Mouse (Mus musculus): Measurements from ENCODE around the gene Creb3l1. TPM values are rescaled to one million over a fixed set of nuclear protein-coding genes. Genes with fewer than 3 reads are reported as not detected.

Gene Creb3l1
- polyA plus RNA-seq, 2 experiments = 0.66 to 0.84 TPM

DNA sequence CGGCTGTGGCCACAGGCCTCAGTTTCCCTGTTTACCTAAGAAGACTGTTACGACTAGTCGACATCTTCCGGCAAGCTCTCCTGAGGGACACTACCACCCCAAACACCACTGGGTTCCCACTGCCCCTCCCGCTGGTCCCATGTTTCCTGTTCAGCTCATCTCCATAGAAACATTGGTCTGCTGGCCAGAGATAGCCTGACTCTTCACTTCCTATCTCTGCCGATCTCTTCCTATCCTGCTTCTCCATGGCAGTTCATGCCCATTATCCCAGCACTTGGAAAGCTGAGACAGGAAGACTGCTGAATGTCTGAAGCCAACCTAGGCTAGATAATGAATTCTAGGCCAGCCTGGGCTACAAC lies 76.2 kb downstream of the Creb3l1 start:
- H3K4me3 ChIP-seq (ENCODE audit: insufficient read depth in 1 of 2, low read depth in 2 of 2, low read length in 2 of 2) = peak overlapping the region; percentile 45 to 48
- peak overlapping the region; percentile 68 for H3K4me2 ChIP-seq (ENCODE audit: low read depth)
- H3K27me3 ChIP-seq (ENCODE audit: control insufficient read depth, insufficient read depth, low read length) = no peaks in the 10 kb centered on the region
- ATAC-seq (ENCODE audit: insufficient read depth) (peak; percentile 57), DNase-seq (ENCODE audit: low read depth in 3 of 3, low spot score in 3 of 3) (peak; percentile 63 to 70 (median 64))
- H3K4me1 ChIP-seq (replicated peaks; ENCODE audit: control insufficient read depth in 2 of 2, insufficient read depth in 2 of 2, low read length in 1 of 2) = peaks cover 47 to 55% of the 10 kb centered on the region in 2 experiments
- peaks cover 8% of the 10 kb centered on the region for H3K36me3 ChIP-seq (replicated peaks; ENCODE audit: control insufficient read depth, insufficient read depth, low read depth)
- TF ChIP-seq EP300 (IDR thresholded peaks at IDR 0.05; ENCODE audit: low read depth) = peak; percentile 70
- no peak for TF ChIP-seq CTCF (IDR thresholded peaks at IDR 0.05; ENCODE audit: low read depth)
- 5% methylated on average over 6 of the region's 6 CpGs for WGBS (ENCODE audit: insufficient replicate concordance)
- H3K9ac ChIP-seq (replicated peaks) = peak overlapping the region; percentile 63
- no peaks in the 10 kb centered on the region for H3K9me3 ChIP-seq (ENCODE audit: control insufficient read depth, low read length)
- H3K27ac ChIP-seq = peak overlapping the region; percentile 74

GRCm38 (mm10) chr2:91947397-91948150 lies 76.7 kb downstream of the Creb3l1 start:
- no peak for TF ChIP-seq EP300 (IDR thresholded peaks at IDR 0.05; ENCODE audit: low read depth)
- TF ChIP-seq CTCF (IDR thresholded peaks at IDR 0.05; ENCODE audit: low read depth) = 0 out of 2 replicates have a peak, but pooled peaks have one; percentile 20
- WGBS (ENCODE audit: insufficient replicate concordance) = 15% methylated on average over 11 of the region's 11 CpGs
- Histone ChIP-seq H3K9me3 (ENCODE audit: control insufficient read depth, low read length) (no peaks in the 10 kb centered on the region), H3K27me3 (ENCODE audit: control insufficient read depth, insufficient read depth, low read length) (no peaks in the 10 kb centered on the region), H3K4me3 (ENCODE audit: insufficient read depth in 1 of 2, low read depth in 2 of 2, low read length in 2 of 2) (peak overlapping the region; percentile 45 to 48), H3K4me1 (replicated peaks; ENCODE audit: control insufficient read depth in 2 of 2, insufficient read depth in 2 of 2, low read length in 1 of 2) (peaks cover 47 to 55% of the 10 kb centered on the region in 2 experiments), H3K9ac (replicated peaks) (peak overlapping the region; percentile 63), H3K36me3 (replicated peaks; ENCODE audit: control insufficient read depth, insufficient read depth, low read depth) (peaks cover 11% of the 10 kb centered on the region), H3K4me2 (ENCODE audit: low read depth) (peak overlapping the region; percentile 68), H3K27ac (peak overlapping the region; percentile 74)
- DNase-seq (ENCODE audit: low read depth in 3 of 3, low spot score in 3 of 3) (peak in 2 of 3 experiments; percentile 51 to 60), ATAC-seq (ENCODE audit: insufficient read depth) (peak; percentile 53)

DNA sequence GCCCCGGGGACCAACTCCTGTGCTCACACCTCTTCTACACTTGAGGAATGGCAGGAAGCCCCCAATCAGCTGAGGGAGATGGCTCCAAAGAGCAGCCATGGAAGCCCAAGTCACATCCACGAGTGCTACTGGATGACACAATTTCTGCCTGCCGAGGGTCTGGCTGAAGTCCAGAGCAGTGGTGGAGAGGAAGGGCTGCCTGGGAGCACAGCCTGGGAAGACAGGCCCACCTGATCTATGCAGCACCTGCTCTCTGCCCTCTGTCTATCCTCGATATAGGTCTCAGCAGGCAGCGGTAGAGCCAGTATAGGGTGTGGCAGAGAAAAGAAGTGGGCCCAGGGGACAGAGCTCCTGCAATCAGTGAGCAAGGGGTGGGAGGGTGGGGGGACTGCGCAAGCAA lies 77.5 kb downstream of the Creb3l1 start:
- H3K9ac ChIP-seq (replicated peaks) = peak overlapping the region; percentile 63
- TF ChIP-seq EP300 (IDR thresholded peaks at IDR 0.05; ENCODE audit: low read depth) (no peak), CTCF (IDR thresholded peaks at IDR 0.05; ENCODE audit: low read depth) (no peak)
- no peak for ATAC-seq (ENCODE audit: insufficient read depth)
- H3K4me1 ChIP-seq (replicated peaks; ENCODE audit: control insufficient read depth in 2 of 2, insufficient read depth in 2 of 2, low read length in 1 of 2) = peaks cover 46 to 52% of the 10 kb centered on the region in 2 experiments
- peak overlapping the region; percentile 74 for H3K27ac ChIP-seq
- DNase-seq (ENCODE audit: low read depth in 3 of 3, low spot score in 3 of 3) = no peak
- peak overlapping the region; percentile 68 for H3K4me2 ChIP-seq (ENCODE audit: low read depth)
- no peaks in the 10 kb centered on the region for H3K9me3 ChIP-seq (ENCODE audit: control insufficient read depth, low read length)
- H3K27me3 ChIP-seq (ENCODE audit: control insufficient read depth, insufficient read depth, low read length) = no peaks in the 10 kb centered on the region
- peaks cover 14% of the 10 kb centered on the region for H3K36me3 ChIP-seq (replicated peaks; ENCODE audit: control insufficient read depth, insufficient read depth, low read depth)
- H3K4me3 ChIP-seq (ENCODE audit: insufficient read depth in 1 of 2, low read depth in 2 of 2, low read length in 2 of 2) = no peak overlapping the region; a peak in 1 of 4 replicates
- 26% methylated on average over 6 of the region's 6 CpGs for WGBS (ENCODE audit: insufficient replicate concordance)

DNA sequence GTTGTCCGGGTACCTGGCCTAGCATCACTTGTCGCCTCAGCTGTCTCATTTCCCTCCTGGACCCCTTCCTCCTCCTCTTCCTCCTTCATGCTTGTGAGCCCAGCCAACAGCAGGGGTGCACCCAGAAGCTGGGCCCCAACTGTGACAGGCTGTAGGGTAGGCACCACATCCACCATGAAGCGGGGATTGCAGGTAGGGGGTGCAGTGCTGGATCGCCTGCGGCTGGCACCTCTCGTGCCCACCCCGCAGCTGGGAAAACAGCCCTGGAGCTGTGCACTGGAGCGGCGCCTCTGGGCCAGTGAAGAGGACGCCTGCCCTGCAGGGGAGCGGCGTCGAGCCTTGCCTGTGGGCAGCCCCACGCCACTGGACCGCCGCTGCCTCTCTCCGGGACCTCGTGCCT lies 78.8 kb downstream of the Creb3l1 start, which contains the start of gene Gm9821:
Gm9821 (plus strand) TSS at position 221 of the 400 bp plus-strand sequence.
- H3K27me3 ChIP-seq (ENCODE audit: control insufficient read depth, insufficient read depth, low read length) = no peaks in the 10 kb centered on the region
- H3K4me2 ChIP-seq (ENCODE audit: low read depth) = peak within 1 kb of the TSS; percentile 68; the same call in 1 of the 2 replicates
- ATAC-seq (ENCODE audit: insufficient read depth) = no peak
- no peak within 1 kb of the TSS; the same call in 1 of the 2 replicates for H3K9ac ChIP-seq (replicated peaks)
- peaks cover 18% of the 10 kb centered on the region for H3K36me3 ChIP-seq (replicated peaks; ENCODE audit: control insufficient read depth, insufficient read depth, low read depth)
- no peak for TF ChIP-seq CTCF (IDR thresholded peaks at IDR 0.05; ENCODE audit: low read depth)
- no peak for TF ChIP-seq EP300 (IDR thresholded peaks at IDR 0.05; ENCODE audit: low read depth)
- H3K27ac ChIP-seq = peak within 1 kb of the TSS; percentile 15
- H3K4me1 ChIP-seq (replicated peaks; ENCODE audit: control insufficient read depth in 2 of 2, insufficient read depth in 2 of 2, low read length in 1 of 2) = peaks cover 39 to 45% of the 10 kb centered on the region in 2 experiments
- 89% methylated on average over 18 of the region's 18 CpGs for WGBS (ENCODE audit: insufficient replicate concordance)
- H3K9me3 ChIP-seq (ENCODE audit: control insufficient read depth, low read length) = no peaks in the 10 kb centered on the region
- no peak for DNase-seq (ENCODE audit: low read depth in 3 of 3, low spot score in 3 of 3)
- H3K4me3 ChIP-seq (ENCODE audit: insufficient read depth in 1 of 2, low read depth in 2 of 2, low read length in 2 of 2) = no peak within 1 kb of the TSS; a peak in 1 of 4 replicates

Measured in liver, embryonic 14.5 days (tissue).